Mouse (Mus musculus): ENCODE measurements at regions not wholly inside any gene's neighbourhood (a gene's known extent, or its start where the extent isn't known, plus 50 kb on each side); places are given as distances from the start of the nearest gene placed in this dataset.

- no peaks in the 10 kb centered on the region for H3K9me3 ChIP-seq (ENCODE audit: control insufficient read depth, low read length)
- H3K9ac ChIP-seq (ENCODE audit: low read length): no peak overlapping the region
- DNase-seq (ENCODE audit: low spot score) (no peak), ATAC-seq (ENCODE audit: insufficient read depth, low FRiP score, low TSS enrichment) (peak; percentile 38; the same call in 1 of the 2 replicates)
- no peaks in the 10 kb centered on the region for H3K36me3 ChIP-seq (ENCODE audit: control insufficient read depth, insufficient read depth, low read length)
- H3K27ac ChIP-seq (ENCODE audit: low read depth, low read length): no peak overlapping the region
- no peaks in the 10 kb centered on the region for H3K4me1 ChIP-seq (ENCODE audit: control insufficient read depth, insufficient read depth, low read length)
- 65% methylated on average over 2 of the region's 2 CpGs for WGBS
- no peak overlapping the region for H3K4me2 ChIP-seq (ENCODE audit: low read depth)
- no peaks in the 10 kb centered on the region for H3K27me3 ChIP-seq (ENCODE audit: control insufficient read depth, insufficient read depth, low read length)
- H3K4me3 ChIP-seq (ENCODE audit: low read depth, low read length): no peak overlapping the region
These were observed 769.6 kb upstream of the Sel1l start for GRCm38 (mm10) chr12:92618519-92618918.

DNA sequence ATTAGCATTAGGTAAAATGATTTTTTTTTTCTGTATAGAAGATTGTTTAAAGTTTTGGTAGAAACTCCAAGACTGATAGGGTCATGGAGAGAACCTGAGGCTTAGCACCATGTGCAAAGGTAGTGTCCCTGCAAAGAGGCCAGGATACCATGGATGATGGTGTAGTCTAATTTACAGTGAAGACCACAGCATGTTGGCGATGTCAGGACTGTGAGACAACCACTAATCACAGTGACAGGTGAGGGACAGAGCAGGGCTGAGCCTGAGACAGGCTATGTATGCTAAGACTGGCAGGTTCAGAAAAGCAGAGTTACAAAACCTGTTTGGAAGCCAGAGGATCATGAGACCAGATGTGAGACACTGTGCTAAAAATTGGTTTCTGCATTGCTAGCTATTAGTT lies 752.7 kb upstream of the Sel1l start:
- H3K27me3 ChIP-seq (ENCODE audit: control insufficient read depth, insufficient read depth, low read length): no peaks in the 10 kb centered on the region
- DNase-seq (ENCODE audit: low spot score): no peak
- WGBS: 74% methylated on average over 1 of the region's 1 CpGs
- H3K27ac ChIP-seq (ENCODE audit: low read depth, low read length): no peak overlapping the region
- no peak for ATAC-seq (ENCODE audit: insufficient read depth, low FRiP score, low TSS enrichment)
- H3K4me1 ChIP-seq (ENCODE audit: control insufficient read depth, insufficient read depth, low read length): no peaks in the 10 kb centered on the region
- H3K36me3 ChIP-seq (ENCODE audit: control insufficient read depth, insufficient read depth, low read length): no peaks in the 10 kb centered on the region
- no peak overlapping the region for H3K4me3 ChIP-seq (ENCODE audit: low read depth, low read length)
- H3K4me2 ChIP-seq (ENCODE audit: low read depth): no peak overlapping the region
- no peaks in the 10 kb centered on the region for H3K9me3 ChIP-seq (ENCODE audit: control insufficient read depth, low read length)
- H3K9ac ChIP-seq (ENCODE audit: low read length): no peak overlapping the region

DNA sequence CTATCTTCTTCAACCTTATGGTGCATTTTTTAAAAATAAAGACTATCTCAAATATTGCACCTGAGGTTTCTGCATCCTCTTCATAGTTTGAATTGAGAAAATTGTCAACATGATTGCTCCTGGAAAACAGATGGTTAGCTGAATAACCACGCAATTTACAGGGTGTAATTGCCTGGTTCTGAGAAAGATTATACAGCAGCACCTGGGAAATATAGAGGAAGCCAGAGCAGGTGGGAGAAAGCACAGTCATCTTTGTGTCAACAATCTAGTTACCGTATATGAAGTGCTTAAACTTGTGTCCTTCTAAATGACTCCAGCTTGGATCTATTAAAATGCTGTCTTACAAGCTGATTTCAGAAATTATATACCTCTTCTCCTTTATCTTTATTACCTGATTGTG lies 740.8 kb upstream of the Sel1l start:
- Histone ChIP-seq H3K9ac (ENCODE audit: low read length) (no peak overlapping the region), H3K9me3 (ENCODE audit: control insufficient read depth, low read length) (no peaks in the 10 kb centered on the region), H3K27me3 (ENCODE audit: control insufficient read depth, insufficient read depth, low read length) (no peaks in the 10 kb centered on the region), H3K4me2 (ENCODE audit: low read depth) (no peak overlapping the region), H3K4me3 (ENCODE audit: low read depth, low read length) (no peak overlapping the region), H3K36me3 (ENCODE audit: control insufficient read depth, insufficient read depth, low read length) (no peaks in the 10 kb centered on the region), H3K27ac (ENCODE audit: low read depth, low read length) (no peak overlapping the region), H3K4me1 (ENCODE audit: control insufficient read depth, insufficient read depth, low read length) (no peaks in the 10 kb centered on the region)
- ATAC-seq (ENCODE audit: insufficient read depth, low FRiP score, low TSS enrichment) (no peak), DNase-seq (ENCODE audit: low spot score) (no peak)
- WGBS: 80% methylated on average over 2 of the region's 2 CpGs

DNA sequence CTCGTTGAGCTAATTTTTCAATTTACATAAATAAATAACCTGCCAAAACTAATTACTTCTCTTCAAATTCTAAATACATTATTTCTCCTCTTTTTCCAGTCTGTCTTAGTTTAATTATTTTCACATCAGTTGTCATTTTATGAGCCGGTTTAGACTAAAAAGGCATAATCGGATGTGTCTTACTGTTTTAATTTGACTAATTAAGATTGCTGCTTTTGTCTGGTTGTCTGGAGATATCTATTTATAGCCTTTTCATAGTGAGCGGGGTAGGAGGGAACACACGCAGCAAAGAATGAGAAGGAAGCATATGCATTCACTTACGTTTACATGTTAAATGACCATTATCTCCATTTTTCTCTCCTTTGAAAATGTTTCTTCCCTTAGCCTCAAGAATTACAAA lies 740.3 kb upstream of the Sel1l start:
- Histone ChIP-seq H3K9me3 (ENCODE audit: control insufficient read depth, low read length) (no peaks in the 10 kb centered on the region), H3K4me2 (ENCODE audit: low read depth) (no peak overlapping the region), H3K36me3 (ENCODE audit: control insufficient read depth, insufficient read depth, low read length) (no peaks in the 10 kb centered on the region), H3K4me3 (ENCODE audit: low read depth, low read length) (no peak overlapping the region), H3K27me3 (ENCODE audit: control insufficient read depth, insufficient read depth, low read length) (no peaks in the 10 kb centered on the region), H3K9ac (ENCODE audit: low read length) (no peak overlapping the region), H3K27ac (ENCODE audit: low read depth, low read length) (no peak overlapping the region), H3K4me1 (ENCODE audit: control insufficient read depth, insufficient read depth, low read length) (no peaks in the 10 kb centered on the region)
- ATAC-seq (ENCODE audit: insufficient read depth, low FRiP score, low TSS enrichment) (no peak), DNase-seq (ENCODE audit: low spot score) (no peak)
- 82% methylated on average over 6 of the region's 6 CpGs for WGBS

DNA sequence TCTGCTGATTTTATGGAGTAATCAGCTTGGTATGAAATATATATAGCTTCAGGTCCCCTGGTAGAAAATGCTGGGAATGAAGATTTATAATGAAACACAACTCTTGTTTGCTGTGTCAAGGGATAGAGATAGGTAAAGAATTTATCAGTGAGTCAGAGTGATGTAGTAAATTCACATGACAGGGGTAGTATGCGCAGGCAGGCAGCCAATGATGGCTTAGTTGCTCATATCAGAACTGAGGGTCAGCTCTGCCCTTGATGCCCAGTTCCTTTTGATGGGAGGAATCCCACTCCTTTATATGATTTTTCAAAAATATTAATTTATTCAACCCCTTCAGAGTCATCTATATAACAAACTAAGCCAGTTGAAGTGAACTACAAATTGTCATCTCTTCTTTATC lies 729.6 kb upstream of the Sel1l start:
- Histone ChIP-seq H3K9me3 (ENCODE audit: control insufficient read depth, low read length) (no peaks in the 10 kb centered on the region), H3K4me1 (ENCODE audit: control insufficient read depth, insufficient read depth, low read length) (no peaks in the 10 kb centered on the region), H3K36me3 (ENCODE audit: control insufficient read depth, insufficient read depth, low read length) (no peaks in the 10 kb centered on the region), H3K4me2 (ENCODE audit: low read depth) (no peak overlapping the region), H3K4me3 (ENCODE audit: low read depth, low read length) (no peak overlapping the region), H3K27me3 (ENCODE audit: control insufficient read depth, insufficient read depth, low read length) (no peaks in the 10 kb centered on the region), H3K9ac (ENCODE audit: low read length) (no peak overlapping the region), H3K27ac (ENCODE audit: low read depth, low read length) (no peak overlapping the region)
- no peak for ATAC-seq (ENCODE audit: insufficient read depth, low FRiP score, low TSS enrichment)
- no peak for DNase-seq (ENCODE audit: low spot score)
- 88% methylated on average over 1 of the region's 1 CpGs for WGBS

Data from neural tube, embryonic 11.5 days (tissue).